Mouse (Mus musculus): ENCODE measurements around the gene Dpagt1. TPM values are rescaled to one million over a fixed set of nuclear protein-coding genes. Genes with fewer than 3 reads are reported as not detected.
"Not testable (repeated sequence)": the region's sequence is repeated elsewhere in the genome, so short reads cannot be mapped to it uniquely, and the experiment has no call there.

Gene Dpagt1
- 48.0 and 49.3 TPM in 2 replicates for polyA plus RNA-seq (2016; fragmentation: Nextera tagmentation; extraction: Ambion mirVana)

- Histone ChIP-seq H3K27me3 (ENCODE audit: poor library complexity, severe bottlenecking) (no peaks in the 10 kb centered on the region), H3K4me1 (peaks cover 31% of the 10 kb centered on the region), H3K4me3 (peak within 1 kb of the TSS; percentile 74), H3K36me3 (replicated peaks) (peaks cover 31% of the 10 kb centered on the region), H3K9me3 (no peaks in the 10 kb centered on the region), H3K27ac (peak within 1 kb of the TSS; percentile 96)
- 7% methylated on average over 12 of the region's 12 CpGs for WGBS
- no peak for DNase-seq (ENCODE audit: extremely low spot score, low spot score)
Observed at GRCm38 (mm10) chr9:44325768-44326370, at the start of gene Dpagt1. Gene Dpagt1 (plus strand): TSS chr9:44326019.

GRCm38 (mm10) chr9:44283183-44283582, 42.6 kb upstream of the Dpagt1 start:
- no peaks in the 10 kb centered on the region for H3K9me3 ChIP-seq
- peaks cover 27% of the 10 kb centered on the region for H3K27me3 ChIP-seq (ENCODE audit: poor library complexity, severe bottlenecking)
- no peak overlapping the region for H3K4me3 ChIP-seq
- DNase-seq (ENCODE audit: extremely low spot score, low spot score) = no peak
- H3K27ac ChIP-seq = no peak overlapping the region
- peaks cover 26% of the 10 kb centered on the region for H3K4me1 ChIP-seq
- H3K36me3 ChIP-seq (replicated peaks) = peaks cover 37% of the 10 kb centered on the region
- 77% methylated on average over 5 of the region's 5 CpGs for whole genome bisulfite sequencing

- Histone ChIP-seq H3K27me3 (ENCODE audit: poor library complexity, severe bottlenecking) (peaks cover 46% of the 10 kb centered on the region), H3K27ac (no peak overlapping the region), H3K9me3 (no peaks in the 10 kb centered on the region; the same call in 1 of the 2 replicates), H3K4me1 (peaks cover 39% of the 10 kb centered on the region), H3K36me3 (replicated peaks) (peaks cover 23% of the 10 kb centered on the region), H3K4me3 (peak overlapping the region; percentile 64)
- 14% methylated on average over 6 of the region's 6 CpGs for WGBS
- no peak for DNase-seq (ENCODE audit: extremely low spot score, low spot score)
Observed at GRCm38 (mm10) chr9:44286256-44286850, 39.5 kb upstream of the Dpagt1 start.

GRCm38 (mm10) chr9:44287003-44287400, 38.8 kb upstream of the Dpagt1 start:
- Histone ChIP-seq H3K27me3 (ENCODE audit: poor library complexity, severe bottlenecking) (peaks cover 46% of the 10 kb centered on the region), H3K4me3 (peak overlapping the region; percentile 64), H3K27ac (peak overlapping the region; percentile 81), H3K4me1 (peaks cover 39% of the 10 kb centered on the region), H3K9me3 (no peaks in the 10 kb centered on the region; the same call in 1 of the 2 replicates), H3K36me3 (replicated peaks) (peaks cover 25% of the 10 kb centered on the region)
- WGBS = 5% methylated on average over 11 of the region's 11 CpGs
- no peak for DNase-seq (ENCODE audit: extremely low spot score, low spot score)

- 1% methylated on average over 47 of the region's 47 CpGs for WGBS
- Histone ChIP-seq H3K27ac (peak overlapping the region; percentile 81), H3K4me1 (peaks cover 39% of the 10 kb centered on the region), H3K27me3 (ENCODE audit: poor library complexity, severe bottlenecking) (peaks cover 46% of the 10 kb centered on the region), H3K36me3 (replicated peaks) (peaks cover 30% of the 10 kb centered on the region), H3K9me3 (no peaks in the 10 kb centered on the region; the same call in 1 of the 2 replicates), H3K4me3 (peak overlapping the region; percentile 64)
- DNase-seq (ENCODE audit: extremely low spot score, low spot score) = peak; percentile 59
Observed at GRCm38 (mm10) chr9:44287401-44288075, 38.3 kb upstream of the Dpagt1 start.

GRCm38 (mm10) chr9:44288076-44288958, 37.5 kb upstream of the Dpagt1 start, which contains the start of gene Abcg4:
Gene Abcg4 (minus strand): TSS chr9:44288615.
- Histone ChIP-seq H3K27me3 (ENCODE audit: poor library complexity, severe bottlenecking) (peaks cover 46% of the 10 kb centered on the region), H3K4me1 (peaks cover 39% of the 10 kb centered on the region), H3K9me3 (no peaks in the 10 kb centered on the region; the same call in 1 of the 2 replicates), H3K27ac (peak within 1 kb of the TSS; percentile 81), H3K36me3 (replicated peaks) (peaks cover 38% of the 10 kb centered on the region), H3K4me3 (peak within 1 kb of the TSS; percentile 64)
- WGBS = under 1% methylated on average over 38 of the region's 38 CpGs
- DNase-seq (ENCODE audit: extremely low spot score, low spot score) = peak; percentile 49

GRCm38 (mm10) chr9:44288959-44289291, 36.9 kb upstream of the Dpagt1 start:
- peak overlapping the region; percentile 64 for H3K4me3 ChIP-seq
- H3K4me1 ChIP-seq = peaks cover 39% of the 10 kb centered on the region
- peaks cover 46% of the 10 kb centered on the region for H3K27me3 ChIP-seq (ENCODE audit: poor library complexity, severe bottlenecking)
- H3K36me3 ChIP-seq (replicated peaks) = peaks cover 43% of the 10 kb centered on the region
- 4% methylated on average over 11 of the region's 11 CpGs for WGBS
- no peaks in the 10 kb centered on the region; the same call in 1 of the 2 replicates for H3K9me3 ChIP-seq
- peak overlapping the region; percentile 81 for H3K27ac ChIP-seq
- no peak for DNase-seq (ENCODE audit: extremely low spot score, low spot score)

- Histone ChIP-seq H3K9me3 (no peaks in the 10 kb centered on the region; the same call in 1 of the 2 replicates), H3K4me1 (peaks cover 20% of the 10 kb centered on the region), H3K4me3 (no peak overlapping the region), H3K36me3 (replicated peaks) (peaks cover 75% of the 10 kb centered on the region), H3K27me3 (ENCODE audit: poor library complexity, severe bottlenecking) (peaks cover 26% of the 10 kb centered on the region), H3K27ac (no peak overlapping the region)
- DNase-seq (ENCODE audit: extremely low spot score, low spot score) = peak; percentile 34
- WGBS = 71% methylated on average over 3 of the region's 3 CpGs
Observed at GRCm38 (mm10) chr9:44292490-44292889, 33.3 kb upstream of the Dpagt1 start.

- not testable (repeated sequence) for H3K27ac ChIP-seq; H3K4me3 ChIP-seq; H3K27me3 ChIP-seq (ENCODE audit: poor library complexity, severe bottlenecking); H3K9me3 ChIP-seq; DNase-seq (ENCODE audit: extremely low spot score, low spot score)
- peaks cover 16% of the 10 kb centered on the region for H3K4me1 ChIP-seq
- H3K36me3 ChIP-seq (replicated peaks) = peaks cover 76% of the 10 kb centered on the region
- 97% methylated on average over 3 of the region's 3 CpGs for WGBS
Observed at GRCm38 (mm10) chr9:44300001-44300400, 25.8 kb upstream of the Dpagt1 start.

- under 1% methylated on average over 54 of the region's 54 CpGs for WGBS
- DNase-seq (ENCODE audit: extremely low spot score, low spot score) = peak; percentile 99
- peaks cover 23% of the 10 kb centered on the region for H3K36me3 ChIP-seq (replicated peaks)
- peaks cover 29% of the 10 kb centered on the region for H3K4me1 ChIP-seq
- peak within 1 kb of the TSS; percentile 91 for H3K27ac ChIP-seq
- H3K9me3 ChIP-seq = no peaks in the 10 kb centered on the region
- H3K27me3 ChIP-seq (ENCODE audit: poor library complexity, severe bottlenecking) = peaks cover 5% of the 10 kb centered on the region; the same call in 1 of the 2 replicates
- H3K4me3 ChIP-seq = peak within 1 kb of the TSS; percentile 87
Observed at GRCm38 (mm10) chr9:44305466-44306079, 20.2 kb upstream of the Dpagt1 start, which contains the start of gene Hinfp. Gene Hinfp (minus strand): TSS chr9:44305671.

GRCm38 (mm10) chr9:44306532-44306931, 19.3 kb upstream of the Dpagt1 start:
- Histone ChIP-seq H3K27ac (no peak overlapping the region), H3K36me3 (replicated peaks) (peaks cover 16% of the 10 kb centered on the region), H3K4me3 (no peak overlapping the region), H3K9me3 (no peaks in the 10 kb centered on the region), H3K4me1 (peaks cover 39% of the 10 kb centered on the region), H3K27me3 (ENCODE audit: poor library complexity, severe bottlenecking) (peaks cover 12% of the 10 kb centered on the region)
- DNase-seq (ENCODE audit: extremely low spot score, low spot score) = no peak
- 91% methylated on average over 6 of the region's 6 CpGs for WGBS

- no peak for DNase-seq (ENCODE audit: extremely low spot score, low spot score)
- Histone ChIP-seq H3K36me3 (replicated peaks) (peaks cover 12% of the 10 kb centered on the region), H3K9me3 (no peaks in the 10 kb centered on the region), H3K27ac (no peak overlapping the region), H3K27me3 (ENCODE audit: poor library complexity, severe bottlenecking) (peaks cover 12% of the 10 kb centered on the region), H3K4me1 (peaks cover 46% of the 10 kb centered on the region), H3K4me3 (no peak overlapping the region)
- whole genome bisulfite sequencing = 87% methylated on average over 2 of the region's 2 CpGs
Observed at GRCm38 (mm10) chr9:44307248-44307647, 18.6 kb upstream of the Dpagt1 start.

Data from forebrain, embryonic 10.5 days (tissue).